Mouse (Mus musculus): ENCODE measurements at regions not wholly inside any gene's neighbourhood (a gene's known extent, or its start where the extent isn't known, plus 50 kb on each side); places are given as distances from the start of the nearest gene placed in this dataset.
"Not testable (repeated sequence)": the region's sequence is repeated elsewhere in the genome, so short reads cannot be mapped to it uniquely, and the experiment has no call there.

- no peak for DNase-seq
Observed at GRCm38 (mm10) chr8:26762942-26763778, 214.0 kb upstream of the Zfp703 start.

DNA sequence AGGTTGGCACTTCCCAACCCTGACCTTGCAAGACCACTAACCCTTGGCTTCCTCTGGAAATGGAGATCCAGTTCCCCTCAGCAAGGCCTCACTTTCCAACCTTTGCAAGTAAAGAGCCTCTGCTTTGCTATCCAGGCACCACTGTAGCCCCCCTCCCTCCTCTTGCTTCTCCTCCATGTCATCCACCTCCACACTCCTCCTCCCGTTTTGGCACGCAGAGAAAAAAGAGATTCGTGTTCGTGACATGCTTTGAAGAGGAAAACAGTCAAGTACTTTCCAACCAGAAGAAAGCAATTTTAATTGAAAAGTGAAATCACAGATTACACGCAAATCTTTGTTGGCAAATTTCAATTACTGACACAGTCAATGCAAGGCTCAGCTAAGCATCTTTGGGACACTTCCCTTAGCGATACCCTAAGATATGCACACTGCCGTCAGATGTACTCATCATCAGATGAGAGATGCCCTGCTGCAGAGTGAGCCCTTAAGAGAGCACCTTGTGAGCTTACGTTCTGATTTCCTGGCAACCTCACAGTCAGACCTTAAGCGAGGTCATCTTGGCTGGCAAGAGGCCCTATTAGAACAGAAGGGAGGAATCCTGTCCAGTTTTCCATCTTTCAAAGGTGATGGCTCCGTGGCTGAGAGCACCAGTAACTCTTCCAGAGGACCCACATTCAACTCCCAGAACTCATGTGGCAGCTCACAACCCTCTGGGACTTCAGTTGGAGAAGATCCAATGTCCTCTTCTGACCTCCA, 208.5 kb upstream of the Zfp703 start:
- no peak for DNase-seq

DNA sequence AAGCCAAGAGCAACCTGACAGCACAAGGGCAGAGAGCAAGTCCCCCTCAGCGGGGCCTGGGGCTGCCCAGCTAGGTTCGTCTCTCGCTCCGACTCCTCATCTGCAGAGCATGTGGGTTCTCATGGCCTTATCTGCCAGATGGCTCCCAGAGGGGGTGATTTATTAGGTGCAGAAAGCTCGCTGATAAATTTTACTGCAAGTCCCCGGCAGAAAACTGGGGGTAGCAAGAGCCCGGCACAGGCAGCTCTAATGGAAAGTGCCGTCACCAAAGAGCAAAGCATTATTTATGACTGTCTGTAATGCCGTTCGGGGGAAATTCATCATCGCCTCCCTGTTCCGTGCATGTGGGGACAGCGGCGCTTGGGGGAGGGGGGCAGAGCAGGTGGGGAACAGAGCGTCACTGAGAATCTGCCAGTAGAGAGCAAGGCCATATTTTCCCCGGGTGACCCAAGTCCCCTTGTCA, 206.7 kb upstream of the Zfp703 start:
- DNase-seq, result no peak

DNA sequence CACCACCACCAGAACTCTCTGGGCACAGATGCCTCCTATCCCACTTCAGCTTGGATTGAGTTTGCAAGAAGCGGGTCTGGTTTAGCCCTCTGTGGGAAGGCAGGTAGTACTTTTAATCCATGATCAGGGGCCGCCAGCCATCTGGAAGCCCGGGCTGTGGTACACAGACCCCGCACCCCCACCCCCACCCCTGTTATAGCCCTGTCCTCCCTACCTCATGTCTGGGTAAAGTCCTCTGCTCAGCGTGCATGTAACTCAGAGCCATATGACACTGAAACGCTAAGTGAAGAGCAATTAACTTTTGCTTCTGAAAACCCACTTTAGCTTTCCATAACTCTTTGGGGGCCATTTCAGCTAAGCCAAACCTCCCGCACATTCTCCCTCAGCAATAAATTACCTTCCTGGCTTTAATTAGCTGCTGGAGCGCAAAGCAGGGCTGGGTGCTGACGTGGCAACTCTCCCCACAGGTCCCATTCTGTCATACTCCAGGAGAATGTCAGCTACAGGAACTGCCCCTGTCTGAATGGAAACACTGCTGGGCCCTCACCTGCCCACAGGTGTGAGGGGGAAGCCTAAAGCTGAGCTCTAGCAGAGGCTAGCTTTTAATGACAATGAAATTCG, 198.1 kb upstream of the Zfp703 start:
- DNase-seq, result peak in 1 of 2 experiments; percentile 3

DNA sequence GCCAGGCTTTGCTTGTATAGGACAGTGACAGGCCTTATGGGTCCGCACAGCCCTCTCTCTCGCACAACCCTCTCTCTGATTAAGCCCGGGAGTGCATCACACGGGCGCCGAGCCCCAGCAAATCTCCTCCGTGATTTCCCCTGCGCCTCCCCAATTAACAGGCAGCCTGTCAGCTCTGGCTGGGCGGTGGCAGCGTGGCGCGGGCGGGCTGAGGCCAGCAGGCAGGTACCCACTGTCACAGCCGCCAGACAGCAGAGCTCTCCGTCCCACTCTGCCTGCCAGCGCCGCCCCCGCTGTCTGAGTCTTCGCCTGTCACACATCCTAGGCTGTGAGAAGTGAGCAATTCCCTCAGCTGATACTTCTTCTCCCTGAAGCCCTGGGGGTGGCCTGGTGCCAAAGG, 196.6 kb upstream of the Zfp703 start:
- no peak for DNase-seq

GRCm38 (mm10) chr8:26782936-26783335, 194.2 kb upstream of the Zfp703 start:
- not testable (repeated sequence) for DNase-seq

DNA sequence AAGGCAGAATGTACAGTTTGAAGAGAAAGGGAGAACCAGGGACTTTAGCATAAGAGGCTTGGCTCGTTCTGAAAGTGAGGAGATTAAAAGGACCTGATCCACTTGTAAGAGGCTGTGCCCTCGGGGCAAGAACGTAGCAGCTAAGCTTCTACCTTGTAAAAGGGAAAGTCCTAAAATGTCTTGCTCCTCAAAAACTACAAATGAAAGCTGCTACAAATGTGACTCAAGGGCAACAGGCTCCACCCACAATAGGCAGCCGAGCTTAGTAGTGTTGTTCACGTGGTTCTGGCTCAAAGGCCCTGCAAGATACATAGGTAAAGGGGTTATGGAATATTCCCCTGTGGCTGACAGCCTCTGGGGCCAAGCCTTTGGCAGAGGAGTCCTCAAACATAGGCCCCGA, 192.7 kb upstream of the Zfp703 start:
- no peak for DNase-seq

DNA sequence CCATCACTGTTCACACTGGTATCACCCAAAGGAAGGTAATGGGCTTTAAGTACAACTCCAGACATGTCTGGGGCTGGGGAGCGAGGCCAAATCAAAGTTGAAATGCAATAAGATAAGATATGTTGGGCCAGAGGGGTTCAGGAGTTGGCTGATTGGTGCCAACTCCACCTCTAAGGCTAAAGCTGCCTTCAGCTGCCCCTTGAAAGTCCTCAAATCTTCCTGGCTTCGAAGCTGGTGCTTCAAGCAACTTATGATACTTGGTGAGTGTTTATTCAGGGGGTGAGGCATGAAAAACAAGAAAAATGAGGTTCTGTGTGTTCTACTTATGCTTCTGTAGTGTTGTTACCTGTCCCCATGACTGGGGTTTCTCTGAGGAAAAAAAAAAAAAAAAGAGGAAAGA, 185.3 kb upstream of the Zfp703 start:
- no peak for DNase-seq

- DNase-seq, result no peak
Observed at GRCm38 (mm10) chr8:26793606-26794292, 183.4 kb upstream of the Zfp703 start.

- DNase-seq, result no peak
Observed at GRCm38 (mm10) chr8:26794411-26794810, 182.7 kb upstream of the Zfp703 start.

- DNase-seq, result no peak
Observed at GRCm38 (mm10) chr8:26795616-26796015, 181.5 kb upstream of the Zfp703 start.

GRCm38 (mm10) chr8:26799814-26800213, 177.3 kb upstream of the Zfp703 start:
- no peak for DNase-seq

DNA sequence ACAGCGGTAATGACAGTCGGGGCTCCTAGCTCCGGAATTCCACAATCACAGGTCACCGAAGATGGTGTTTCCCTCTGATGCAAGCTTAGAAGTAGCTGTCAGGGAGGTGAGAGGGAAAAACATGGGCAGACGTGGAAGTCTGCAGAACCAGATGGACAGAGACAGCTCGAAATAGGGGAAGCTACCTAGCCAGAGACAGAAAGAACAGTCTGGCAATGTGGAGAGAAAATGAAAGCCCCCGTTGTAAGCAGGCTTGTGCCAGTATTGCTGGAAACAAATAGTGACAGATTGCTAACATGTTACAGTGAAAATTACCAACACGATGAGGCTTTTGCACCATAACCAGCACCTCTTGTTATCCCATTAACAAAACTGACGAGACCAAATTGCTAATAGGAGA, 173.0 kb upstream of the Zfp703 start:
- DNase-seq, result no peak

- DNase-seq, result no peak
Observed at GRCm38 (mm10) chr8:26804901-26805341, 172.2 kb upstream of the Zfp703 start.

DNA sequence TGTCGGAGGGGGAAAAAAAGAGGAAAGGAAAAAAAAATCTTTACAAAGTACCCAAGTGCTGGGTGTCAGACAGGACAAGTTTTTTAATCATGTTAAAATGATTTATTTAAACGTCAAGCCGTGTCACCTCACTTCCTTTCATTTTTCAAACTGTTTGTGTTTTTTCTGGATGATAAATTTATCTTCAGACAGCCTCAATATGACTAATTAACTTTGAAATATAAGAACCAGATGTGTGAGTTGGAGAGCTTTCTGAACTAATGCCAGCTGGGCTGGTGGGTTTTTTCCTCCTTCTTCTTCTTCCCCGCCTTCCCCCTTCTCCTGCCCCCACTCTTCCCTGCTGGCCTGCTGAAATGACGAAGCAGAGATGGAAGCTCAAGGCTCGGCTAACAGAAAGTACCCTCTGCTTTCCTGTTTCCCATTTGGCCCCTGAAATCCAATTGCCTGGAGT, 171.7 kb upstream of the Zfp703 start:
- DNase-seq, result no peak

DNA sequence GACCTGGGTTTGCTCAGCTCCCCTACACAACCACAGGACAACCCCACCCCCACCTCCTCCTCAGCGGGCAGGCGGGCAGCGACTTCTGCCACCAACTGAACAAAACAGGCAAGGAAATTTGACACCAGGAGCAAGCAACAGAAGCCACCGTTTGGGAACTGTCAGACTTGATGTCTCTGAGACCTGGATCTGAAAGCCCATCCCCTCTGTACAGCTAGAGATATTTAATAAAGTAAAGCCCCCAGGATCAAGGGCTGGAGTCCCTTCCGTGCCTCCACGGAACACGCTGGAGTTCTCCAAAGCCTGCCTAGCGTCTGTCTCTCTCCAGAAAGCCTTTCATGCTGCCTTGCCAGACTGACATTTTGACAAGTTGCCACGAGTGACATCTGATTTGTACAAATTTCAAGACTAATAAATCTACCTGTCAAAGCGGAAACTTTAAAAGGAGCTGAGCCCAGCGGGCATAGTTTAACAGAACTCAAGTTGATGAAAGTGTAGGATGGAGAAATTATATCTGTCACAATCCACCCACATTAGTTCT, 168.9 kb upstream of the Zfp703 start:
- DNase-seq, result peak in 1 of 2 experiments; percentile 21

- DNase-seq, result peak; percentile 39 to 58
Observed at GRCm38 (mm10) chr8:26808771-26809170, 168.4 kb upstream of the Zfp703 start.

DNA sequence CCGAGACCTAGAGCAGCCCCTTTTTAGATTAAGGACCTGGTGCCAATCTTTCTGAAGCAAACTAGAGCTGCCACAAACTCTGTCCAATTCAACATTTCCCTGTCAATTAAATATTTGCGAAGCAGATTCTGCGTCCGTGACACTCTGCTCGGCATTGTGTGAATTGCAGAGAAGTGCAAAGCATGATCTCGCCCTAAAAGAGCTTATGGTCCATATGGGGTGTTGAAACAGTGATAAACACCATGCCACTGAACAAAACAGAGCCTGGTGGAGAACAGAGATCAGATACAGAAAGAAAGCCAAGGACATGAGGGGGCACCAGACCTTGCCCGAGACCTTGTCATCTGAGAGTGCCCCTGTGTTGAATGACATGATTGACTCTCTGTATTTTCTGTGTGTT, 167.2 kb upstream of the Zfp703 start:
- no peak for DNase-seq

DNA sequence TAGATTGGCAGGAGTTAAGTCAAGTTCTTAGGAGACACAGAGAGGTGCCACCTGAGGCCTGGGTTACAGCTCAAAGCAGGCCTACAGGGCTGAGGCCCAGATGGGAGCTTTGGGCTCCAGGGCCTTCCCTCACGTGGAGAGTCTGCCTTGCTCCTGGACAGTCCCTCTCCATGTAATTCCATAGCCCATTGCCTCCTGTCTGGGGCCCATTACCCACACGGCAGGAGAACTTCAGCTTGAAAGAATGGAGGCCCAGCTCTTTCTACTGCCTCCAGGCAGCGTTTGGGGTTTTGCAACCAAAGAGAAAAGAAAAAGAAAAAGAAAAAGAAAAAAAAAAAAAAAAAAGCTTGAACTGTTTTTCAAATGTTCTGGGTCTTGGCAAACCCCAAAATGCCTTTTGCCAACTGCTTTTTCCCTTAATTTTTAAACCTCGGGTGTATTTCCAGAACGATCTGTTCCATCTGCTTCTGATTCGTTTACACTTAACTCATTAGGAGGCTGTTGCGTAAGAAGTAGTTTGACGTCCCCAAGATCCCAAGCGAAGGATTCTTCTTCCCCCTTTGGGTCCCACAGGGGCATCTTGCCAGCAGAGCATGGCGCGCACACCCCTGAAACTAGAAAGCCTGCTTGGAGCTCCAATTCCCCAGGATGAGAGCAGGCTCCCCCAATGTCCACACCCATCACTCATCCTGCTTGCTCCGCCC, 165.4 kb upstream of the Zfp703 start:
- no peak for DNase-seq

- DNase-seq, result no peak
Observed at GRCm38 (mm10) chr8:26813198-26813815, 163.8 kb upstream of the Zfp703 start.

- no peak for DNase-seq
Observed at GRCm38 (mm10) chr8:26815020-26815584, 162.0 kb upstream of the Zfp703 start.

Data from kidney, postnatal 36 days (tissue).